Mouse (Mus musculus) heart, postnatal 25 days (tissue): ENCODE measurements around the gene St13. TPM values are rescaled to one million over a fixed set of nuclear protein-coding genes. Genes with fewer than 3 reads are reported as not detected.

ENCODE experiments used
- DNase-seq: peaks from one replicate; pipeline ENCODE4 v3.0.0; 2022; ENCODE audit warnings: low spot score
- intact Hi-C: fragments of 180-260 bp; cut with DNase I; formaldehyde crosslinking; loops from one replicate; pipeline ENCODE4 v1.15.1; 2025
- total RNA-seq, 2 experiments: library from RNA; stranded (reverse); gene quantifications; 2 replicates each; pipeline ENCODE4 v1.2.3; 2021

St13 gene
- total RNA-seq, 2 experiments from 2014 or later = 86.0 to 108 TPM

- intact Hi-C loops = no loop called here
- DNase-seq = no peak
Measured at GRCm38 (mm10) chr15:81368601-81369000, 31.3 kb downstream of the St13 start.

- intact Hi-C loops = no loop called here
- no peak for DNase-seq
Measured at GRCm38 (mm10) chr15:81366241-81366640, 33.6 kb downstream of the St13 start.

- DNase-seq = no peak
- intact Hi-C loops = no loop called here
Measured at GRCm38 (mm10) chr15:81365246-81365645, 34.6 kb downstream of the St13 start.

GRCm38 (mm10) chr15:81364271-81364670, 35.6 kb downstream of the St13 start:
- intact Hi-C loops = no loop called here
- DNase-seq = no peak

- DNase-seq = no peak
- intact Hi-C loops = no loop called here
Measured at GRCm38 (mm10) chr15:81362501-81362900, 37.4 kb downstream of the St13 start.

- no peak for DNase-seq
- intact Hi-C loops = no loop called here
Measured at GRCm38 (mm10) chr15:81361417-81362015, 38.4 kb downstream of the St13 start.

GRCm38 (mm10) chr15:81361022-81361404, 38.9 kb downstream of the St13 start:
- DNase-seq = no peak
- intact Hi-C loops = no loop called here

GRCm38 (mm10) chr15:81360345-81361021, 39.4 kb downstream of the St13 start, which contains the start of gene Slc25a17:
Gene Slc25a17 (minus strand): TSS chr15:81360812.
- peak; percentile 93 for DNase-seq
- intact Hi-C loops = no loop called here

GRCm38 (mm10) chr15:81359421-81359820, 40.5 kb downstream of the St13 start:
- intact Hi-C loops = no loop called here
- DNase-seq = no peak

GRCm38 (mm10) chr15:81358943-81359342, 40.9 kb downstream of the St13 start:
- no peak for DNase-seq
- intact Hi-C loops = no loop called here

GRCm38 (mm10) chr15:81356946-81357345, 42.9 kb downstream of the St13 start:
- intact Hi-C loops = no loop called here

GRCm38 (mm10) chr15:81355146-81355761, 44.6 kb downstream of the St13 start:
- intact Hi-C loops = no loop called here
- DNase-seq = no peak

More at GRCm38 (mm10) chr15:81356946-81357345, 42.9 kb downstream of the St13 start:
- DNase-seq = no peak

- intact Hi-C loops = no loop called here
- no peak for DNase-seq
Measured at GRCm38 (mm10) chr15:81352638-81353037, 47.2 kb downstream of the St13 start.

- DNase-seq = no peak
- intact Hi-C loops = no loop called here
Measured at GRCm38 (mm10) chr15:81350401-81350800, 49.5 kb downstream of the St13 start.

GRCm38 (mm10) chr15:81348366-81348765, 51.5 kb downstream of the St13 start:
- no peak for DNase-seq
- intact Hi-C loops = no loop called here

GRCm38 (mm10) chr15:81347466-81347865, 52.4 kb downstream of the St13 start:
- intact Hi-C loops = no loop called here
- no peak for DNase-seq

- intact Hi-C loops = no loop called here
- no peak for DNase-seq
Measured at GRCm38 (mm10) chr15:81341426-81341825, 58.5 kb downstream of the St13 start.

GRCm38 (mm10) chr15:81339158-81339557, 60.7 kb downstream of the St13 start:
- DNase-seq = no peak
- intact Hi-C loops = no loop called here

- DNase-seq = no peak
- intact Hi-C loops = no loop called here
Measured at GRCm38 (mm10) chr15:81336466-81336865, 63.4 kb downstream of the St13 start.

- no peak for DNase-seq
- intact Hi-C loops = no loop called here
Measured at GRCm38 (mm10) chr15:81332517-81332916, 67.4 kb downstream of the St13 start.

- DNase-seq = no peak
- intact Hi-C loops = no loop called here
Measured at GRCm38 (mm10) chr15:81330816-81331433, 69.0 kb downstream of the St13 start.
